Mouse (Mus musculus): ENCODE results near the gene Igfbpl1. TPM values are rescaled to one million over a fixed set of nuclear protein-coding genes. Genes with fewer than 3 reads are reported as not detected.

Igfbpl1 gene
- total and polyA plus RNA-seq, 3 experiments, result not detected

- Histone ChIP-seq H3K4me1 (ENCODE audit: control insufficient read depth in 1 of 2, insufficient read depth in 2 of 2) (peaks cover 0 to 23% of the 10 kb centered on the region in 2 experiments; a peak in 2 of 4 replicates), H3K27ac (ENCODE audit: insufficient read depth, low read depth) (no peak overlapping the region), H3K4me3 (replicated peaks in 1 of 3; ENCODE audit: low read depth in 2 of 3, low read length in 2 of 3, poor library complexity in 1 of 3) (no peak overlapping the region), H3K4me2 (ENCODE audit: insufficient read depth, low read depth, poor library complexity, severe bottlenecking) (no peak overlapping the region), H3K9ac (ENCODE audit: insufficient read depth, low read depth) (no peak overlapping the region), H3K9me3 (replicated peaks; ENCODE audit: low read length) (no peaks in the 10 kb centered on the region), H3K79me2 (replicated peaks; ENCODE audit: control insufficient read depth, extremely low read depth, insufficient read depth, poor library complexity, severe bottlenecking) (no peaks in the 10 kb centered on the region), H3K27me3 (replicated peaks) (peaks cover 8% of the 10 kb centered on the region), H3K36me3 (replicated peaks in 1 of 2; ENCODE audit: control insufficient read depth in 1 of 2, insufficient read depth in 1 of 2, low read length in 1 of 2) (no peaks in the 10 kb centered on the region)
- dilution Hi-C loops (cut with MboI; ENCODE audit: extremely low pct_ligation_motif_present, extremely low pct_unique_long_range_greater_than_20kb, low sequenced_read_pairs), result no loop called here
- in situ Hi-C loops (cut with MboI; ENCODE audit: low pct_ligation_motif_present, low pct_unique_long_range_greater_than_20kb, low sequenced_read_pairs), result no loop called here
- DNase-seq (ENCODE audit: extremely low read depth), result no peak
- TF ChIP-seq MAFK (IDR thresholded peaks at IDR 0.05; ENCODE audit: insufficient replicate concordance, low read length) (no peak), POLR2A (IDR thresholded peaks at IDR 0.05; ENCODE audit: low read depth, low read length) (no peak), CHD2 (IDR thresholded peaks at IDR 0.05; ENCODE audit: low read length) (no peak), MAX (IDR thresholded peaks at IDR 0.05; ENCODE audit: low read length) (no peak), USF1 (IDR thresholded peaks at IDR 0.05; ENCODE audit: low read depth, low read length) (no peak), USF2 (conservative IDR thresholded peaks at IDR 0.05; ENCODE audit: low read depth, low read length) (no peak), NRF1 (IDR thresholded peaks at IDR 0.05; ENCODE audit: low read depth, low read length) (no peak), TBP (conservative IDR thresholded peaks at IDR 0.05; ENCODE audit: low read depth, low read length) (no peak), HCFC1 (IDR thresholded peaks at IDR 0.05; ENCODE audit: low read depth, low read length) (no peak), POLR2AphosphoS2 (IDR thresholded peaks at IDR 0.05; ENCODE audit: low read depth, low read length) (no peak), UBTF (IDR thresholded peaks at IDR 0.05; ENCODE audit: low read depth, low read length) (no peak), MXI1 (IDR thresholded peaks at IDR 0.05; ENCODE audit: low read depth, low read length) (no peak), BHLHE40 (IDR thresholded peaks at IDR 0.05; ENCODE audit: low read depth, low read length) (no peak), RCOR1 (conservative IDR thresholded peaks at IDR 0.05; ENCODE audit: low read depth, low read length) (no peak), ZC3H11A (IDR thresholded peaks at IDR 0.05; ENCODE audit: low read depth, low read length) (no peak), RAD21 (IDR thresholded peaks at IDR 0.05; ENCODE audit: low read depth, low read length) (no peak)
Observed at GRCm38 (mm10) chr4:45822781-45823575, 3.7 kb downstream of the Igfbpl1 start.

GRCm38 (mm10) chr4:45821995-45822394 lies 4.7 kb downstream of the Igfbpl1 start:
- Histone ChIP-seq H3K9me3 (replicated peaks; ENCODE audit: low read length) (no peaks in the 10 kb centered on the region), H3K4me3 (replicated peaks in 1 of 3; ENCODE audit: low read depth in 2 of 3, low read length in 2 of 3, poor library complexity in 1 of 3) (no peak overlapping the region), H3K36me3 (replicated peaks in 1 of 2; ENCODE audit: control insufficient read depth in 1 of 2, insufficient read depth in 1 of 2, low read length in 1 of 2) (no peaks in the 10 kb centered on the region), H3K4me2 (ENCODE audit: insufficient read depth, low read depth, poor library complexity, severe bottlenecking) (no peak overlapping the region), H3K27me3 (replicated peaks) (peaks cover 8% of the 10 kb centered on the region), H3K9ac (ENCODE audit: insufficient read depth, low read depth) (no peak overlapping the region), H3K27ac (ENCODE audit: insufficient read depth, low read depth) (no peak overlapping the region), H3K79me2 (replicated peaks; ENCODE audit: control insufficient read depth, extremely low read depth, insufficient read depth, poor library complexity, severe bottlenecking) (no peaks in the 10 kb centered on the region), H3K4me1 (ENCODE audit: control insufficient read depth in 1 of 2, insufficient read depth in 2 of 2) (peaks cover 0 to 23% of the 10 kb centered on the region in 2 experiments; a peak in 2 of 4 replicates)
- in situ Hi-C loops (cut with MboI; ENCODE audit: low pct_ligation_motif_present, low pct_unique_long_range_greater_than_20kb, low sequenced_read_pairs), result no loop called here
- DNase-seq (ENCODE audit: extremely low read depth), result no peak
- TF ChIP-seq ZNF384 (IDR thresholded peaks at IDR 0.05; ENCODE audit: low read depth, low read length) (no peak), SMC3 (IDR thresholded peaks at IDR 0.05; ENCODE audit: low read depth, low read length) (no peak), TCF12 (IDR thresholded peaks at IDR 0.05; ENCODE audit: low read depth, low read length) (no peak), CTCF (conservative IDR thresholded peaks at IDR 0.05 in 1 of 2, IDR thresholded peaks at IDR 0.05 in 1 of 2; ENCODE audit: low read depth in 2 of 2, low read length in 2 of 2) (peak in 1 of 2 experiments; percentile 18; a peak in 2 of 4 replicates), UBTF (IDR thresholded peaks at IDR 0.05; ENCODE audit: low read depth, low read length) (no peak), RAD21 (IDR thresholded peaks at IDR 0.05; ENCODE audit: low read depth, low read length) (peak; percentile 17), ZKSCAN1 (IDR thresholded peaks at IDR 0.05; ENCODE audit: borderline replicate concordance, low read depth, low read length) (no peak), JUND (conservative IDR thresholded peaks at IDR 0.05; ENCODE audit: low read depth, low read length) (no peak), PAX5 (IDR thresholded peaks at IDR 0.05; ENCODE audit: low read length) (no peak), CHD1 (IDR thresholded peaks at IDR 0.05; ENCODE audit: low read depth, low read length) (no peak), ETS1 (conservative IDR thresholded peaks at IDR 0.05; ENCODE audit: low read depth, low read length) (no peak), NELFE (IDR thresholded peaks at IDR 0.05; ENCODE audit: low read depth, low read length) (no peak), MAZ (IDR thresholded peaks at IDR 0.05; ENCODE audit: low read depth, low read length) (no peak), NRF1 (IDR thresholded peaks at IDR 0.05; ENCODE audit: low read depth, low read length) (no peak), ZMIZ1 (IDR thresholded peaks at IDR 0.05; ENCODE audit: low read depth, low read length) (no peak), BHLHE40 (IDR thresholded peaks at IDR 0.05; ENCODE audit: low read depth, low read length) (no peak), HCFC1 (IDR thresholded peaks at IDR 0.05; ENCODE audit: low read depth, low read length) (no peak), USF1 (IDR thresholded peaks at IDR 0.05; ENCODE audit: low read depth, low read length) (no peak)
- dilution Hi-C loops (cut with MboI; ENCODE audit: extremely low pct_ligation_motif_present, extremely low pct_unique_long_range_greater_than_20kb, low sequenced_read_pairs), result no loop called here
